Mouse (Mus musculus) olfactory bulb, adult 2 months (tissue): ENCODE measurements around the gene Ldlrad1.

Source experiments
- CTCF ChIP-seq: fragments of 200-500 bp; IDR thresholded peaks from 2 replicates; pipeline ENCODE4 v1.5.1; 2012; ENCODE audit warnings: low read depth, mild to moderate bottlenecking, low read length, moderate library complexity; ENCODE audit not compliant: insufficient read depth
- POLR2A ChIP-seq: fragments of 200-500 bp; IDR thresholded peaks from 2 replicates; pipeline ENCODE4 v1.6.1; 2012; ENCODE audit warnings: mild to moderate bottlenecking, low read depth, low read length, moderate library complexity; ENCODE audit not compliant: insufficient read depth

DNA sequence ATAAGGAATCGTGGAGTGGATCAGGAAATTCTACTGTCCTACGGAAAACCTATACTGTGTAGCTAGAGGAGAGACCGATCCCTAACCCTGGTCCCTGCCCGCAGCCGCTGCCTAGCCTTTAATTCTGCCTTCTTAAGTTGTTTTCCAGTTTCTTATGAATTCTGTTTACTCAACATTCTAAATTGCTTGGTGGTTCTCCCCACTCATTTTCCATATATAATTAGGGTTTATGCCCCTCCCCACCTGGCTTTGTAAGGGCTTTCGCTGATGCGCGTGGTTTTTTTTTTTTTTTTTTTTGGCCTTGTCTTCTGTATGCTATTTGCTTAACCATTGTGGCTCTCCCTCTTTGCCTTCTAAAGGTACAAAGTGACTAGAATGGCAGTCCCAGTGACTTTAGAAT lies 29.4 kb upstream of the Ldlrad1 start:
- no peak for TF ChIP-seq CTCF
- TF ChIP-seq POLR2A = no peak
